Comparison of ENCODE assay signal across 12 mouse cellular contexts in genomic region chr2:137715891-137716290, GRCm38 (mm10).
DNase-seq lines count a peak whose midpoint lies in the region; ATAC-seq and TF ChIP-seq lines count a peak whose summit lies in the region.
"Had no signal": no experiment of that assay in that cellular context is flagged by ENCODE, and none has a peak within 500 bp of the region (broad histone marks: within the 10 kb centered on the region; RNA-seq: fewer than 3 reads in every experiment).

No protein-coding gene starts in this region.

- no peaks in the 10 kb centered on the region for H3K4me1 ChIP-seq in lung, embryonic 14.5 days (ENCODE audit: insufficient read depth)
- H3K4me1 ChIP-seq: heart, embryonic 15.5 days had no signal

- DNase-seq in lung, embryonic 14.5 days: no peak
- DNase-seq in lung, postnatal 25 days (ENCODE audit: low spot score): no peak
- peak; percentile 71 for DNase-seq in Patski (ENCODE audit: low read depth, low spot score)
- DNase-seq in adrenal gland, postnatal 36 days: peak; percentile 70
- no peak for DNase-seq in ovary, postnatal 14 days (ENCODE audit: low spot score)
- DNase-seq in thymus, postnatal 0 days (ENCODE audit: low spot score): no peak
- DNase-seq: lung, postnatal 14 days; right cerebral cortex, postnatal 14 days; thymus, adult 2 months had no signal

- H3K79me2 ChIP-seq in myocyte (ENCODE audit: control insufficient read depth, insufficient read depth): no peaks in the 10 kb centered on the region

- CTCF ChIA-PET in Patski (lab: Charles Lee): interaction anchor here (1.2 kb wide), 1 partner anchor 16 kb away, joined by 3 read pairs; no protein-coding TSS in a partner anchor

- WGBS in lung, embryonic 14.5 days: 70% methylated on average over 2 of the region's 2 CpGs

- H3K4me2 ChIP-seq in lung, embryonic 14.5 days: no peak overlapping the region
- peak overlapping the region; percentile 30 for H3K4me2 ChIP-seq in myocyte (ENCODE audit: low read depth)
- H3K4me2 ChIP-seq: heart, embryonic 15.5 days; limb, embryonic 13.5 days had no signal

- POLR2A ChIA-PET in Patski (lab: Charles Lee): no interaction called here

- in situ Hi-C loops in Patski (cut with MboI; ENCODE audit: low pct_unique_long_range_greater_than_20kb): loop anchor here (10.0 kb wide), 1 partner anchor 51 kb away; no protein-coding TSS in a partner anchor

- TF ChIP-seq CTCF in lung, embryonic 14.5 days (IDR thresholded peaks at IDR 0.05; ENCODE audit: low read depth): no peak
- TF ChIP-seq CTCF in Patski (IDR thresholded peaks at IDR 0.05): no peak

- TF ChIP-seq POLR2A in myocyte (IDR thresholded peaks at IDR 0.05; ENCODE audit: insufficient read length, low read depth): no peak

- H3K36me3 ChIP-seq in lung, embryonic 14.5 days (ENCODE audit: insufficient read depth): no peaks in the 10 kb centered on the region
- no peaks in the 10 kb centered on the region for H3K36me3 ChIP-seq in myocyte (ENCODE audit: control insufficient read depth, insufficient read depth)
- H3K36me3 ChIP-seq: heart, embryonic 15.5 days; limb, embryonic 13.5 days had no signal

- H3ac ChIP-seq in myocyte (ENCODE audit: control insufficient read depth, insufficient read length): no peak overlapping the region

- no peak overlapping the region for H3K9ac ChIP-seq in lung, embryonic 14.5 days
- H3K9ac ChIP-seq: heart, embryonic 15.5 days; limb, embryonic 13.5 days had no signal

- H3K4me3 ChIP-seq in lung, embryonic 14.5 days (ENCODE audit: low read depth, low read length): no peak overlapping the region
- H3K4me3 ChIP-seq in myocyte: no peak overlapping the region
- H3K4me3 ChIP-seq: heart, embryonic 15.5 days; limb, embryonic 13.5 days had no signal

- no peaks in the 10 kb centered on the region for H3K27me3 ChIP-seq in lung, embryonic 14.5 days (ENCODE audit: insufficient read depth, low read length)
- H3K27me3 ChIP-seq in Patski: no peaks in the 10 kb centered on the region
- no peaks in the 10 kb centered on the region for H3K27me3 ChIP-seq in myocyte (ENCODE audit: control insufficient read depth, insufficient read depth, insufficient read length)
- H3K27me3 ChIP-seq: heart, embryonic 15.5 days; limb, embryonic 13.5 days had no signal

- peak; percentile 52; the same call in 1 of the 2 replicates for ATAC-seq in lung, embryonic 14.5 days (ENCODE audit: insufficient read depth)
- peak; percentile 99 for ATAC-seq in Patski

- H3K9me3 ChIP-seq in lung, embryonic 14.5 days (ENCODE audit: low read depth, low read length): no peaks in the 10 kb centered on the region
- H3K9me3 ChIP-seq: heart, embryonic 15.5 days; limb, embryonic 13.5 days had no signal

- H3K27ac ChIP-seq in lung, embryonic 14.5 days (ENCODE audit: low read depth): no peak overlapping the region
- H3K27ac ChIP-seq: heart, embryonic 15.5 days; limb, embryonic 13.5 days had no signal

TF ChIP-seq in myocyte, 11 proteins besides CTCF, POLR2A, EP300 and RAD21:
- TF ChIP-seq TCF12 (IDR thresholded peaks at IDR 0.05; ENCODE audit: insufficient read depth, poor library complexity, severe bottlenecking) (no peak), POLR2AphosphoS2 (IDR thresholded peaks at IDR 0.05; ENCODE audit: insufficient read length, low read depth) (no peak), SRF (IDR thresholded peaks at IDR 0.05; ENCODE audit: control insufficient read depth, insufficient read length, low read depth) (no peak), E2F4 (IDR thresholded peaks at IDR 0.05; ENCODE audit: insufficient read depth) (no peak), MYOG (IDR thresholded peaks at IDR 0.05; ENCODE audit: control insufficient read depth in 1 of 3, insufficient read depth in 1 of 3, insufficient read length in 2 of 3, low read depth in 2 of 3) (peak; percentile 14 to 74 (median 26)), TCF3 (IDR thresholded peaks at IDR 0.05; ENCODE audit: insufficient read length, low read depth) (peak; percentile 11), REST (IDR thresholded peaks at IDR 0.05; ENCODE audit: insufficient read depth, insufficient read length) (no peak), MAX (IDR thresholded peaks at IDR 0.05; ENCODE audit: low read depth) (no peak), CEBPB (IDR thresholded peaks at IDR 0.05; ENCODE audit: insufficient read depth, poor library complexity, severe bottlenecking) (no peak), USF1 (IDR thresholded peaks at IDR 0.05; ENCODE audit: low read depth) (no peak), MYOD1 (IDR thresholded peaks at IDR 0.05; ENCODE audit: control insufficient read depth in 1 of 3, insufficient read length in 2 of 3, low read depth in 2 of 3) (peak in 2 of 3 experiments; percentile 17 to 82)

Comparison
In these comparisons a context has a peak if more than half of its experiments do, and no peak if none do; other contexts are left out.
1. DNase-seq: peak in Patski (single experiment) and adrenal gland, postnatal 36 days (2 of 2); none in lung, embryonic 14.5 days (single experiment), lung, postnatal 25 days (single experiment), ovary, postnatal 14 days (single experiment) and thymus, postnatal 0 days (single experiment).